Mouse (Mus musculus): ENCODE measurements around the gene U2af2. TPM values are rescaled to one million over a fixed set of nuclear protein-coding genes. Genes with fewer than 3 reads are reported as not detected.

The U2af2 gene
- polyA plus RNA-seq, 1 experiment from 2014 or later: 96.7 TPM

DNA sequence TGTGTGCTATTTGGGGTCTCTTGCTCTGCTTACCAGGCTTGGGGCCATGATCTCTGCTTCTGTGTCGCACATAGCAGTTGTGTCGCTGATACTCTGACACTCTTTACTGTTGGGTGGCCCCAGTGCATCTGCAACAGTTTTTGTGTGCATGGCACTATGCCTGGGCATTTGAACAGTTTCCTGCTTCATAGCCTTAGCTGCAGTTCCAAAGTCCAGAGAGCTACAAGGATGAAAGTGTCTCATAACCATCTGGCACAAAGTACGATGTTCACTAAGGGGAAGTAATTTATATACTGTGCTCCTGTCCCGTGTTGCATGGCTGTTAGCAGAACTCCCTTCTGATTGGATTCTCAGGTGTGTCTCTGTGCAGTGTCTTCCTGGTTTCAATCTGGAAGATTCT is 25.9 kb downstream of the U2af2 start:
- ATAC-seq: no peak
- no peak overlapping the region for H3K9ac ChIP-seq (ENCODE audit: low read depth, low read length)
- no peak overlapping the region for H3K27ac ChIP-seq (ENCODE audit: low read length)
- no peak overlapping the region for H3K4me2 ChIP-seq (ENCODE audit: low read length)
- H3K4me1 ChIP-seq (ENCODE audit: control insufficient read depth, insufficient read depth, low read length): peaks cover 6% of the 10 kb centered on the region; the same call in 1 of the 2 replicates
- peaks cover 2% of the 10 kb centered on the region; the same call in 1 of the 2 replicates for H3K36me3 ChIP-seq (ENCODE audit: control insufficient read depth, insufficient read depth, low read length)
- 94% methylated on average over 4 of the region's 4 CpGs for WGBS
- H3K9me3 ChIP-seq (replicated peaks; ENCODE audit: control insufficient read depth, low read length, poor library complexity, severe bottlenecking): no peaks in the 10 kb centered on the region
- no peak overlapping the region for H3K4me3 ChIP-seq (ENCODE audit: low read depth, low read length)
- H3K27me3 ChIP-seq (ENCODE audit: control insufficient read depth, insufficient read depth, low read depth, low read length): no peaks in the 10 kb centered on the region

DNA sequence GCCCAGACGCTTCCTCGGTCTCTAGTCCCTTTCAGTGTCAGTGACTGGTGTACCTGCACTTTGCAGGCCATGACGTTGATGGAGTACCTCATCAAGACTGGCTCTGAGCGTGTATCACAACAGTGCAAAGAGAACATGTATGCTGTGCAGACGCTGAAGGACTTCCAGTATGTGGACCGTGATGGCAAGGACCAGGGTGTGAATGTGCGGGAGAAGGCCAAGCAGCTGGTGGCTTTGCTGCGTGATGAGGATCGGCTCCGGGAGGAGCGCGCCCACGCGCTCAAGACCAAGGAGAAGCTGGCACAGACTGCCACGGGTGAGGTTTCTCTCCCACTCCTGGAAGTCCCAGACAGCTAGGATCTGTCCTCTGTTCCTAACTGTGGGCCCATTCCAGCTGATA is 27.9 kb downstream of the U2af2 start:
- H3K4me1 ChIP-seq (ENCODE audit: control insufficient read depth, insufficient read depth, low read length): no peaks in the 10 kb centered on the region
- no peak for ATAC-seq
- H3K9ac ChIP-seq (ENCODE audit: low read depth, low read length): no peak overlapping the region
- no peaks in the 10 kb centered on the region for H3K9me3 ChIP-seq (replicated peaks; ENCODE audit: control insufficient read depth, low read length, poor library complexity, severe bottlenecking)
- H3K27ac ChIP-seq (ENCODE audit: low read length): no peak overlapping the region
- WGBS: 97% methylated on average over 15 of the region's 15 CpGs
- H3K4me3 ChIP-seq (ENCODE audit: low read depth, low read length): no peak overlapping the region
- H3K36me3 ChIP-seq (ENCODE audit: control insufficient read depth, insufficient read depth, low read length): peaks cover 3% of the 10 kb centered on the region
- no peak overlapping the region for H3K4me2 ChIP-seq (ENCODE audit: low read length)
- no peaks in the 10 kb centered on the region for H3K27me3 ChIP-seq (ENCODE audit: control insufficient read depth, insufficient read depth, low read depth, low read length)

DNA sequence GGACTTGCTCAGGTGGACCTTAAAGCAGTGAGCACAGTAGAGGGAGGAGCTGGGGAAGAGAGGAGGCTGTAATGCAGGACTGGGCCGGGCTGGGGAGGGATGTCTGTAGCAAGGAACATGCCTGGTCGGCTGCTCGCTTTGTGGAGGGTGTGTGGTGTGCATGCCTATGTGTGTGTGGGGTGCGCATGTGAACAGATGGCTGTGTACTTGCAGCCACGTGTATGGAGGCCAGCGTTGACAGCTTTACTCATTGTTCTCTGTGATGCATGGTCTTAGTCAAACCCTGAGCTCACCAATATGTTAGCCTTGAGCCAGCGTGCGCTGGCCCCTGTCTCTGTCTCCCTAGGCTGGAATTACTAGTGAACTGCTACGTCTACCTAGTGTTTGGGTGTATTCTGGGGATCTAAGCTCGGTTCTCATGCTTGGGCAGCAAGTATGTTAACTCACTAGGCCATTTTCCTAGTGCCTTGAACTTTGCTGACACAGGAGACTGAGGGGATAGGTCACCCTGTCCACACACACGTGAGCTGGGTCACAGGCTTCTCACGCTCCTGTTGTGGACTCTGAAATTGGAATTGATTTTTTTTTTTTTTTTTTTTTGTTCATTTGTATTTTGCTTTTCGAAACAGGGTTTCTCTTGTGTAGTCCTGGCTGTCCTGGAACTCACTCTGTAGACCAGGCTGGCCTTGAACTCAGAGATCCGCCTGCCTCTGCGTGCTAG is 29.2 kb downstream of the U2af2 start:
- Histone ChIP-seq H3K9ac (ENCODE audit: low read depth, low read length) (no peak overlapping the region), H3K4me2 (ENCODE audit: low read length) (no peak overlapping the region), H3K4me1 (ENCODE audit: control insufficient read depth, insufficient read depth, low read length) (no peaks in the 10 kb centered on the region), H3K4me3 (ENCODE audit: low read depth, low read length) (no peak overlapping the region), H3K27ac (ENCODE audit: low read length) (no peak overlapping the region), H3K27me3 (ENCODE audit: control insufficient read depth, insufficient read depth, low read depth, low read length) (no peaks in the 10 kb centered on the region), H3K9me3 (replicated peaks; ENCODE audit: control insufficient read depth, low read length, poor library complexity, severe bottlenecking) (no peaks in the 10 kb centered on the region), H3K36me3 (ENCODE audit: control insufficient read depth, insufficient read depth, low read length) (peaks cover 14% of the 10 kb centered on the region)
- 95% methylated on average over 15 of the region's 15 CpGs for WGBS
- no peak for ATAC-seq

DNA sequence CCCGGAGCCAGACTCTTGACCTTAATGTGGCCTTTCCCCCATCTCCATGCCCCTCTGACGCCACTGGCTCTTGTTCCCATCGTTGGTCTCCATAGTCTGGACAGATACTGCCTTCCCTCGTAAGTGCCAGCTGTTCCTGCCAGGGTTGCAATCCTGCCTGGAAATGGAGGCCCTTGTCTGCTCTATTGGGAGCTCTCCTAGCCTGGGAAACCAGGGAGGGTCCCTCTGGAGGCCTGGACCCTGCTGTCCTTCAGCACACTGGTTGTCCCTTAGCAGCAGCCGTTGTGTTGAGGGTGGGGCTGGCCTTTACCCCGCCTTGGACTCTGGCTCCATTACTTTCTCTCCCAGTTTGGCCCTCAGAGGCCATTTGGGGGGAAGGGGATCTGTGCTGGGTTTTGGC is 30.4 kb downstream of the U2af2 start:
- Histone ChIP-seq H3K9ac (ENCODE audit: low read depth, low read length) (no peak overlapping the region), H3K36me3 (ENCODE audit: control insufficient read depth, insufficient read depth, low read length) (peaks cover 18% of the 10 kb centered on the region), H3K27me3 (ENCODE audit: control insufficient read depth, insufficient read depth, low read depth, low read length) (no peaks in the 10 kb centered on the region), H3K4me1 (ENCODE audit: control insufficient read depth, insufficient read depth, low read length) (no peaks in the 10 kb centered on the region), H3K4me3 (ENCODE audit: low read depth, low read length) (no peak overlapping the region), H3K9me3 (replicated peaks; ENCODE audit: control insufficient read depth, low read length, poor library complexity, severe bottlenecking) (no peaks in the 10 kb centered on the region), H3K4me2 (ENCODE audit: low read length) (no peak overlapping the region), H3K27ac (ENCODE audit: low read length) (no peak overlapping the region)
- ATAC-seq: no peak
- 89% methylated on average over 6 of the region's 6 CpGs for WGBS

DNA sequence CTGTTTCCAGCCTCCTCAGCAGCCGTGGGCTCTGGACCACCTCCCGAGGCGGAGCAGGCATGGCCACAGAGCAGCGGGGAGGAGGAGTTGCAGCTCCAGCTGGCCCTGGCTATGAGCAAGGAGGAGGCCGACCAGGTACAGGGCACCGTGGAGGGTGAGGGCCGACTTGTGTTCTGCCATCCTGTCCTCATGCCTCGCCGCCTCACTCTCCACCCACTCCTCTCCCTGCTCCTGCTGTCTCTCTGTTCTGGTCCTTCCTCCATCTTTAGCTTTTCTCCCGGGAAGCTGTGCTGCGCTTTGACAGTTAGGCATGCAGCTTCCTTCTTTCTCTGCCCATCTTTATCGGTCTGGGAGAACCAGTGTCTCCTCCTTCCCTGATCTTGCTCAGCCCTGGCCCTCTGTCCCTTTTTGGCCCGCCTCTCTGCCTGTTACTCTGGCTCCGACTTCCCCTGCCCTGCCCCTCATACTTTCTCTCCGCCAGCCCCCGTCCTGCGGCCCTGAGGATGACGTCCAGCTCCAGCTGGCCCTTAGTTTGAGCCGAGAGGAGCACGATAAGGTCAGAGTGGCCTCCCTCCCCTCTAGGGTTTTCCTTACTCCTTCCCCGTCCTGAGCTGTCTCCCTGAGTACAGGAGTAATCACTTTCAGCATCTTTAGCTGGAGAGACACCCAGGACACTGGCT is 31.0 kb downstream of the U2af2 start:
- Histone ChIP-seq H3K36me3 (ENCODE audit: control insufficient read depth, insufficient read depth, low read length) (peaks cover 24% of the 10 kb centered on the region), H3K4me2 (ENCODE audit: low read length) (no peak overlapping the region), H3K27ac (ENCODE audit: low read length) (no peak overlapping the region), H3K27me3 (ENCODE audit: control insufficient read depth, insufficient read depth, low read depth, low read length) (no peaks in the 10 kb centered on the region), H3K4me1 (ENCODE audit: control insufficient read depth, insufficient read depth, low read length) (no peaks in the 10 kb centered on the region), H3K4me3 (ENCODE audit: low read depth, low read length) (no peak overlapping the region), H3K9ac (ENCODE audit: low read depth, low read length) (no peak overlapping the region), H3K9me3 (replicated peaks; ENCODE audit: control insufficient read depth, low read length, poor library complexity, severe bottlenecking) (no peaks in the 10 kb centered on the region)
- ATAC-seq: no peak
- 91% methylated on average over 21 of the region's 21 CpGs for WGBS

DNA sequence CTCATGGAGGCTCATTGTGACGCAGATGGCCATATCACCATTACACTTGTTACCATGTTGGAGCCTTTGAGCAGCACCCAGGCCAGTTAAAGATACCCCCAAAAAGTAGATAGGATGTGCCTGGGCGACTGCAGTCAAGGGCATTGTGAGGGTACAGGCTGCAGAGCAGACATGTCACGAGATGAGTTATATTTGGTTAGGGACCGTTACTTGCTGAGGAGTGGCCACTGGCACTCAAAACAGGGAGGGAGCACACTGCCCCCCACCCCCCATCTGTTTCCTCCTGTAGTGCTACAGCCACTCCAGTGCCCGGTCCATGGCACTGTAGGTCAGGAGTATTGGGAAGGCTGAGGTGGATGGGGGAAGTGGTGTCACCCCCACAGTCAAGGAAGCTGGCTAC is 36.8 kb downstream of the U2af2 start:
- Histone ChIP-seq H3K27ac (ENCODE audit: low read length) (no peak overlapping the region), H3K4me2 (ENCODE audit: low read length) (no peak overlapping the region), H3K4me1 (ENCODE audit: control insufficient read depth, insufficient read depth, low read length) (no peaks in the 10 kb centered on the region), H3K9me3 (replicated peaks; ENCODE audit: control insufficient read depth, low read length, poor library complexity, severe bottlenecking) (no peaks in the 10 kb centered on the region), H3K9ac (ENCODE audit: low read depth, low read length) (no peak overlapping the region), H3K4me3 (ENCODE audit: low read depth, low read length) (no peak overlapping the region), H3K27me3 (ENCODE audit: control insufficient read depth, insufficient read depth, low read depth, low read length) (no peaks in the 10 kb centered on the region), H3K36me3 (ENCODE audit: control insufficient read depth, insufficient read depth, low read length) (peaks cover 34% of the 10 kb centered on the region)
- 93% methylated on average over 5 of the region's 5 CpGs for WGBS
- ATAC-seq: no peak

DNA sequence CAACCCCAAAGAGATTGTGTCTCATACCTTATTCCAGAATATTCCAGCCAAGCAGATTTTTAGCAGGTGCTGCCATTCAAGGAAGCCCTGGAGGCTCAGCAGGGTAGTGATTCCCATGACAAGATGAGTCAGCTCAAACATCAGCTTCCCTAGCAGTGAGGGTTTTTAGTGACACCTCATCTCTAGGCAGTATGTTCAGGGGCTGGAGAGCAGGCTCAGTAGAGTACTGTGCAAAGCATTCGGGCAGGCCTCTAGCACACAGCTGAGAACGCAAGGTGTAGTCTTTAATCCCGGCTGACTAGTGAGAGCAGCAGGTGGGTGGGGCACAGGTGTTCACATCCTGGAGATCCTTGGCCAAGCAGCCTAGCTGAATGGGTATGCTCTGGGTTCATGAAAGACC is 37.9 kb downstream of the U2af2 start:
- H3K9ac ChIP-seq (ENCODE audit: low read depth, low read length): no peak overlapping the region
- no peak overlapping the region for H3K27ac ChIP-seq (ENCODE audit: low read length)
- no peak overlapping the region for H3K4me2 ChIP-seq (ENCODE audit: low read length)
- H3K4me3 ChIP-seq (ENCODE audit: low read depth, low read length): no peak overlapping the region
- 88% methylated on average over 3 of the region's 3 CpGs for WGBS
- no peaks in the 10 kb centered on the region for H3K27me3 ChIP-seq (ENCODE audit: control insufficient read depth, insufficient read depth, low read depth, low read length)
- no peaks in the 10 kb centered on the region for H3K9me3 ChIP-seq (replicated peaks; ENCODE audit: control insufficient read depth, low read length, poor library complexity, severe bottlenecking)
- no peaks in the 10 kb centered on the region for H3K4me1 ChIP-seq (ENCODE audit: control insufficient read depth, insufficient read depth, low read length)
- ATAC-seq: no peak
- H3K36me3 ChIP-seq (ENCODE audit: control insufficient read depth, insufficient read depth, low read length): peaks cover 33% of the 10 kb centered on the region

DNA sequence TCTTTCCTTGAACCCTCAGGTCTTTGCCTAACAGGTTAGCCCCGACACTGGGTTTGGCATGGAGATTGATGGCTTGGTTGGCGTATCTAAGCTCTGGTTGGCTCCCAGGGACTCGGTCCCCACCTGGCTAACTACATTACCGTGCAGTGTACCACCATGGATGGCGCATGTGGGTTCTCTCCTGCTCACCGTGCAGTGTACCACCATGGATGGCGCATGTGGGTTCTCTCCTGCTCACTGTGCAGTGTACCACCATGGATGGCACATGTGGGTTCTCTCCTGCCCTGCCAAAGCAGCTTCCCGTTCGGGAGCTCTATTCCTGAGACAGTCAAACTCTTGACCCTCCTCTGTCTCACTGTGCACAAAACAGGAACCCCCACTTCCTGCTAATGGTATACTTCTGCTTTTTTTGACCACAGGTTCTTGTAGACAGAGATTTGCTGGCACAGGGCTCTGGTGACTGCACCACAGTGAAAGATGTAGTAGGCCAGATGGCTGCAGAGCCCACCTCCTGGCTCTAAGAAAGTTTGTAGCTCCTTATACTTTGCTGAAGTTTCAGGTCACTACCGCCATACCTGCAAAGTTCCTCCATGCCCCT is 39.2 kb downstream of the U2af2 start:
- H3K36me3 ChIP-seq (ENCODE audit: control insufficient read depth, insufficient read depth, low read length): peaks cover 22% of the 10 kb centered on the region
- H3K9me3 ChIP-seq (replicated peaks; ENCODE audit: control insufficient read depth, low read length, poor library complexity, severe bottlenecking): no peaks in the 10 kb centered on the region
- H3K27me3 ChIP-seq (ENCODE audit: control insufficient read depth, insufficient read depth, low read depth, low read length): no peaks in the 10 kb centered on the region
- ATAC-seq: no peak
- H3K27ac ChIP-seq (ENCODE audit: low read length): no peak overlapping the region
- 89% methylated on average over 10 of the region's 10 CpGs for WGBS
- no peak overlapping the region for H3K4me3 ChIP-seq (ENCODE audit: low read depth, low read length)
- H3K9ac ChIP-seq (ENCODE audit: low read depth, low read length): no peak overlapping the region
- H3K4me1 ChIP-seq (ENCODE audit: control insufficient read depth, insufficient read depth, low read length): no peaks in the 10 kb centered on the region
- H3K4me2 ChIP-seq (ENCODE audit: low read length): no peak overlapping the region

DNA sequence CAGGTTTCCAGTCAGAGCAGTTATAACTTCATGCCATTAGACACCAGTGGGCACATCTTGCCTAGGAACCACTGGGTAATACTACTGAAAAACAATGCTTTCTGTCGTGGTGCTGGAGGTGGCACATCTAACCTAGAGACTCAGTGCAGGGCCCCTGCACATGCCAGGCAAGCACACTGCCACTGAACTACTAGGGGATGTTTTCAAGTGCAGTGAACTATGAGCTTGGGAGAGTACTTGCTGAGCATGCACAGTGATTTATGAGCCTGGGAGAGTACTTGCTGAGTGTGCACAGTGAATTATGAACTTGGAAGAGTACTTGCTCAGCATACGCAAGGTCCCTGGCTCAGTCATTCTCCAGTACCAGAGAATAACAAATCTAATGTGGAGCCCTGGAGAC is 40.6 kb downstream of the U2af2 start:
- H3K9ac ChIP-seq (ENCODE audit: low read depth, low read length): no peak overlapping the region
- WGBS: 84% methylated on average over 2 of the region's 2 CpGs

More for the DNA sequence above, 40.6 kb downstream of the U2af2 start:
- H3K27ac ChIP-seq (ENCODE audit: low read length): no peak overlapping the region
- no peaks in the 10 kb centered on the region for H3K4me1 ChIP-seq (ENCODE audit: control insufficient read depth, insufficient read depth, low read length)
- no peak for ATAC-seq
- no peaks in the 10 kb centered on the region for H3K9me3 ChIP-seq (replicated peaks; ENCODE audit: control insufficient read depth, low read length, poor library complexity, severe bottlenecking)
- H3K4me2 ChIP-seq (ENCODE audit: low read length): no peak overlapping the region
- H3K36me3 ChIP-seq (ENCODE audit: control insufficient read depth, insufficient read depth, low read length): peaks cover 16% of the 10 kb centered on the region
- H3K4me3 ChIP-seq (ENCODE audit: low read depth, low read length): no peak overlapping the region
- H3K27me3 ChIP-seq (ENCODE audit: control insufficient read depth, insufficient read depth, low read depth, low read length): no peaks in the 10 kb centered on the region

All from midbrain, embryonic 16.5 days (tissue).